Mouse (Mus musculus): ENCODE data around the gene Olfr506. TPM values are rescaled to one million over a fixed set of nuclear protein-coding genes. Genes with fewer than 3 reads are reported as not detected.
"Not testable (repeated sequence)": the region's sequence is repeated elsewhere in the genome, so short reads cannot be mapped to it uniquely, and the experiment has no call there.

Olfr506 gene
- polyA plus RNA-seq (2012; rRNA removed) (not detected in 2 replicates), polyA plus RNA-seq (2014; fragmentation: Nextera tagmentation; extraction: Ambion mirVana) (not detected in 2 replicates)

DNA sequence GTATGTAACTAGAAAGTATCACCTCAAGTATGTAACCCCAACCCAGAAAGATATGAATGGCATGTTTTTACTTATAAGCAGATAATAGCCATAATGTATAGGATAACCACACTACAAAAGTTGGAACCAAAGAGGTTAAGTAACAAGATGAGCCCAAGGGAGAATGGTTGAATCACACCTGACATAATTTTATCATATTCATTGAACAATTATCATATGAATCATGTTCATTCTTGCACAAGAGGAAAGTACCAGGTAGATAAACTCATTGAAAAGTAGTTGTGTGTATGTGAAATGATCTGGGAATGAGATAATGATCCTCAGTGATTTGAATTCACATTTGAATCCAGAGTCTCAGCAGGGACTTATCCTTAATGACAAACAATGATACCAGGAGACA lies at the start of gene Olfr506:
Gene Olfr506 (plus strand): TSS at position 301 of the 400 bp plus-strand sequence.
- Histone ChIP-seq H3K4me3 (replicated peaks; ENCODE audit: low read length) (no peak within 1 kb of the TSS), H3K36me3 (ENCODE audit: control insufficient read depth, insufficient read depth, low read length) (no peaks in the 10 kb centered on the region), H3K4me1 (ENCODE audit: control insufficient read depth, insufficient read depth, low read length) (no peaks in the 10 kb centered on the region), H3K9me3 (ENCODE audit: control insufficient read depth, low read length) (no peaks in the 10 kb centered on the region), H3K27ac (replicated peaks; ENCODE audit: low read depth, low read length) (no peak within 1 kb of the TSS), H3K4me2 (replicated peaks; ENCODE audit: low read depth, low read length, severe bottlenecking) (no peak within 1 kb of the TSS), H3K9ac (ENCODE audit: low read depth, low read length, severe bottlenecking) (no peak within 1 kb of the TSS), H3K27me3 (ENCODE audit: control insufficient read depth, insufficient read depth, low read length) (no peaks in the 10 kb centered on the region)
- no peak for TF ChIP-seq POLR2A (IDR thresholded peaks at IDR 0.05; ENCODE audit: borderline replicate concordance, extremely low read depth, insufficient read depth, insufficient read length)
- ATAC-seq (ENCODE audit: low FRiP score, low read depth) (no peak), DNase-seq (ENCODE audit: low spot score) (no peak)

DNA sequence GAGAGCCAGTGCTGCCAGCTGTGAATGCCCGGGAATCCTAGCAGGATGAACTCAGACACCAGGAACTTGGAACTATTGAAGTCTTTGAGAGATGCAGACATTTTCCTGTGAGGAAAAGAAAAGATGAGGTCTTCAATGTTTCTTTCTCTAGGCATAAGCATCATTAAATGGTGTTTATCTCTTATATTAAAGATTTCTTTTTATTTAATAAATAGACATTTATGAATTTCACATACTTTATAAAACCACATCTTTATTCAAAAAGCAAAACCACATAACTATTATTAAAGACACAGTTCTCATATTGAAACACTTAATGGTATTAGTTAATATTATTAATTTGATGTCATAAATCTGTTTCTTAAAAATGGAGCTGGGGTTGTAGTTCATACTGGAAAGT lies 44.9 kb upstream of the Olfr506 start, which contains the start of gene Olfr504:
Gene Olfr504 (minus strand): TSS at position 101 of the 400 bp plus-strand sequence.
- Histone ChIP-seq H3K36me3 (ENCODE audit: control insufficient read depth, insufficient read depth, low read length) (no peaks in the 10 kb centered on the region), H3K4me1 (ENCODE audit: control insufficient read depth, insufficient read depth, low read length) (no peaks in the 10 kb centered on the region), H3K27ac (replicated peaks; ENCODE audit: low read depth, low read length) (no peak within 1 kb of the TSS), H3K4me3 (replicated peaks; ENCODE audit: low read length) (no peak within 1 kb of the TSS), H3K4me2 (replicated peaks; ENCODE audit: low read depth, low read length, severe bottlenecking) (no peak within 1 kb of the TSS), H3K27me3 (ENCODE audit: control insufficient read depth, insufficient read depth, low read length) (no peaks in the 10 kb centered on the region), H3K9ac (ENCODE audit: low read depth, low read length, severe bottlenecking) (no peak within 1 kb of the TSS), H3K9me3 (ENCODE audit: control insufficient read depth, low read length) (no peaks in the 10 kb centered on the region)
- ATAC-seq (ENCODE audit: low FRiP score, low read depth) (no peak), DNase-seq (ENCODE audit: low spot score) (no peak)
- no peak for TF ChIP-seq POLR2A (IDR thresholded peaks at IDR 0.05; ENCODE audit: borderline replicate concordance, extremely low read depth, insufficient read depth, insufficient read length)
- WGBS: 82% methylated on average over 1 of the region's 1 CpGs

DNA sequence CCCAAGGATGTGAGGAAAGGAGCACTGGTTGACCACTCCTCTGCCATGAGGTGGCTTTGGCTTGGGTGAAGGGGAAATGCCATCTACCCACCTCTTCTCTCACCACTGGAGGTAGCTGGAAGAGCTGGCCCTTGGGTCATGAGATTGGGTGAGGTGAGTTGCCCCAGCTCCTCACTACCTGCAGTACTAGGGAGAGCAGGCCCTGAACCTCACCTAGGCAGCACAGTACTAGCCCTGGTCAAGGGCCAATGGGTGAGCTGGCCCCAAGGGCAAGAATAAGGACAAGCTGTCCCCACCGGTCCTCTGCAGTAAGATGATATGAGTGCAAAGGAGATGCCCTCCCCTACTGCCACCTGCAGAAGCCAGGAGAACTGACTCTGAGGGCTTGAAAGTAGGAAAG lies 20.8 kb upstream of the Olfr506 start:
- WGBS: 78% methylated on average over 1 of the region's 1 CpGs
- Histone ChIP-seq H3K4me2 (replicated peaks; ENCODE audit: low read depth, low read length, severe bottlenecking) (no peak overlapping the region), H3K27ac (replicated peaks; ENCODE audit: low read depth, low read length) (no peak overlapping the region)

DNA sequence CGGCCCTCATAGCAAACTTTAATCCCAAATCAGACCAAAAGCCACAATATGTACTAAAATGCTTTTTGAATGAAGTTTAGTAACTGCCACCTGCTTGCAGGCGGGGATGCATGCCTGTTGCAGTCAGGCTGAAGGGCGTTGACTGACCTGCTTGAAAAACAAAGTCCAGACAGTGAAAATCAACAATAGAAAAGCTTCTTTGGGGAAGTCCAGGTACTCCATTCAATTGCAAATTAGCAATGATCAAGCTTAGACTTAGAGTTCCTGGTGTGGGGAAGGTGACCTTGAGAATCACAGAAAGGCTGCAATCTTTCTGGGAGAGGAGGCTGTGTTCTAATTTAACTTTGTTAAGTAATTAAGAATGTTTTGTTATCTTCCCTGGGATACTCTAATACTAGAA lies 8.7 kb upstream of the Olfr506 start:
- 81% methylated on average over 3 of the region's 3 CpGs for WGBS
- not testable (repeated sequence) for ATAC-seq (ENCODE audit: low FRiP score, low read depth); H3K9ac ChIP-seq (ENCODE audit: low read depth, low read length, severe bottlenecking); H3K36me3 ChIP-seq (ENCODE audit: control insufficient read depth, insufficient read depth, low read length); H3K4me3 ChIP-seq (replicated peaks; ENCODE audit: low read length); H3K27ac ChIP-seq (replicated peaks; ENCODE audit: low read depth, low read length); H3K4me1 ChIP-seq (ENCODE audit: control insufficient read depth, insufficient read depth, low read length); H3K9me3 ChIP-seq (ENCODE audit: control insufficient read depth, low read length); DNase-seq (ENCODE audit: low spot score); H3K4me2 ChIP-seq (replicated peaks; ENCODE audit: low read depth, low read length, severe bottlenecking); H3K27me3 ChIP-seq (ENCODE audit: control insufficient read depth, insufficient read depth, low read length)

More for the DNA sequence above, 20.8 kb upstream of the Olfr506 start:
- H3K27me3 ChIP-seq (ENCODE audit: control insufficient read depth, insufficient read depth, low read length): no peaks in the 10 kb centered on the region
- no peak overlapping the region for H3K9ac ChIP-seq (ENCODE audit: low read depth, low read length, severe bottlenecking)
- no peaks in the 10 kb centered on the region for H3K4me1 ChIP-seq (ENCODE audit: control insufficient read depth, insufficient read depth, low read length)
- no peak for ATAC-seq (ENCODE audit: low FRiP score, low read depth)
- no peaks in the 10 kb centered on the region for H3K9me3 ChIP-seq (ENCODE audit: control insufficient read depth, low read length)
- DNase-seq (ENCODE audit: low spot score): no peak
- no peak for TF ChIP-seq POLR2A (IDR thresholded peaks at IDR 0.05; ENCODE audit: borderline replicate concordance, extremely low read depth, insufficient read depth, insufficient read length)
- H3K4me3 ChIP-seq (replicated peaks; ENCODE audit: low read length): no peak overlapping the region
- H3K36me3 ChIP-seq (ENCODE audit: control insufficient read depth, insufficient read depth, low read length): no peaks in the 10 kb centered on the region

DNA sequence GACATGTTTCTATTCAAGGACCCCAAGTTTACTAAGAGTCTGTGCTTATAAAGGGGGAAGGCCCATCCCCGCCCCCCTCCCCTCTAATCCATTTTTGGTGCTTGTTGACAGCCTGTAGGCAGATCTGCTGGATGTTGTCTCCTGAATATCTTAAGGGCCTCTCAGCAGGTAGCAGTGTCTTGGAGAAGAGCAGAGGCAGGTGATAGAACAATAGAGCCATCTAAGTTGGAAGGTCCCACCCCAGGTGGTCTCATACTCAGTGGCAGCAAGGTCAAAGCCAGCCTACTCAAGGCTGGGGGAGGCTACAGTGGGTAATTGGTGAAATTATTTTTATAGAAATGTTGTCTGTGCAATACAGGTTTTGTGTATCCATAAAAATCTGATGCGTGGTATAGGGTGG lies 3.5 kb downstream of the Olfr506 start:
- TF ChIP-seq POLR2A (IDR thresholded peaks at IDR 0.05; ENCODE audit: borderline replicate concordance, extremely low read depth, insufficient read depth, insufficient read length): no peak
- H3K9me3 ChIP-seq (ENCODE audit: control insufficient read depth, low read length): no peaks in the 10 kb centered on the region
- H3K27ac ChIP-seq (replicated peaks; ENCODE audit: low read depth, low read length): no peak overlapping the region
- ATAC-seq (ENCODE audit: low FRiP score, low read depth) (no peak), DNase-seq (ENCODE audit: low spot score) (no peak)
- no peak overlapping the region for H3K9ac ChIP-seq (ENCODE audit: low read depth, low read length, severe bottlenecking)
- H3K4me2 ChIP-seq (replicated peaks; ENCODE audit: low read depth, low read length, severe bottlenecking): no peak overlapping the region
- H3K36me3 ChIP-seq (ENCODE audit: control insufficient read depth, insufficient read depth, low read length): no peaks in the 10 kb centered on the region
- H3K4me3 ChIP-seq (replicated peaks; ENCODE audit: low read length): no peak overlapping the region
- H3K4me1 ChIP-seq (ENCODE audit: control insufficient read depth, insufficient read depth, low read length): no peaks in the 10 kb centered on the region
- 82% methylated on average over 2 of the region's 2 CpGs for WGBS
- H3K27me3 ChIP-seq (ENCODE audit: control insufficient read depth, insufficient read depth, low read length): no peaks in the 10 kb centered on the region

GRCm38 (mm10) chr7:108616781-108617180 lies 6.2 kb downstream of the Olfr506 start:
- not testable (repeated sequence) for H3K9ac ChIP-seq (ENCODE audit: low read depth, low read length, severe bottlenecking); ATAC-seq (ENCODE audit: low FRiP score, low read depth); H3K4me3 ChIP-seq (replicated peaks; ENCODE audit: low read length); H3K4me1 ChIP-seq (ENCODE audit: control insufficient read depth, insufficient read depth, low read length); DNase-seq (ENCODE audit: low spot score); H3K27ac ChIP-seq (replicated peaks; ENCODE audit: low read depth, low read length); H3K4me2 ChIP-seq (replicated peaks; ENCODE audit: low read depth, low read length, severe bottlenecking); H3K27me3 ChIP-seq (ENCODE audit: control insufficient read depth, insufficient read depth, low read length); H3K9me3 ChIP-seq (ENCODE audit: control insufficient read depth, low read length); H3K36me3 ChIP-seq (ENCODE audit: control insufficient read depth, insufficient read depth, low read length)
- 62% methylated on average over 3 of the region's 3 CpGs for WGBS

Measured in limb, embryonic 14.5 days (tissue).